Mouse (Mus musculus) lung, embryonic 16.5 days (tissue): Measurements from ENCODE around the gene Zfp280d. TPM values are rescaled to one million over a fixed set of nuclear protein-coding genes. Genes with fewer than 3 reads are reported as not detected.
"Not testable (repeated sequence)": the region's sequence is repeated elsewhere in the genome, so short reads cannot be mapped to it uniquely, and the experiment has no call there.

Experiments used
- ATAC-seq: fragments of 200-750 bp; cut with Nextera tagmentation; 2 replicates; pipeline ENCODE4 v1.8.0; 2017; ENCODE audit warnings: low read depth, mild to moderate bottlenecking, moderate library complexity
- H3K27ac ChIP-seq: fragments of 300-500 bp; sonication (generic); 2 replicates; pipeline ENCODE4 v1.5.1; 2014; ENCODE audit warnings: mild to moderate bottlenecking, control low read depth, low read length
- H3K27me3 ChIP-seq: fragments of 300-500 bp; sonication (generic); 2 replicates; pipeline ENCODE4 v1.6.1; 2014; ENCODE audit warnings: low read depth, low read length, mixed read lengths; ENCODE audit not compliant: control insufficient read depth, insufficient read depth
- H3K36me3 ChIP-seq: fragments of 300-500 bp; sonication (generic); 2 replicates; pipeline ENCODE4 v1.6.1; 2014; ENCODE audit warnings: low read length; ENCODE audit not compliant: control insufficient read depth, insufficient read depth
- H3K4me1 ChIP-seq: fragments of 300-500 bp; sonication (generic); replicated peaks from 2 replicates; pipeline ENCODE4 v1.6.1; 2014; ENCODE audit warnings: low read length, mixed read lengths; ENCODE audit not compliant: control insufficient read depth, insufficient read depth
- H3K4me2 ChIP-seq: fragments of 300-500 bp; sonication (generic); 2 replicates; pipeline ENCODE4 v1.6.1; 2014; ENCODE audit warnings: low read depth, low read length, control low read depth
- H3K4me3 ChIP-seq: fragments of 300-500 bp; sonication (generic); 2 replicates; pipeline ENCODE4 v1.5.1; 2014; ENCODE audit warnings: mild to moderate bottlenecking, low read length, control low read depth
- H3K9ac ChIP-seq: fragments of 300-500 bp; sonication (generic); 2 replicates; pipeline ENCODE4 v1.6.1; 2014; ENCODE audit warnings: low read length, control low read depth
- H3K9me3 ChIP-seq: fragments of 300-500 bp; sonication (generic); 2 replicates; pipeline ENCODE4 v1.6.1; 2016; ENCODE audit warnings: low read length; ENCODE audit not compliant: control insufficient read depth
- WGBS: fragments of 180-500 bp; shearing (Covaris S2); extraction: QIAGEN DNeasy Blood & Tissue Kit; methylation state at CpG from one replicate; pipeline ENCODE4 v1.1.7; 2014; 5-methylcytosine and 5-hydroxymethylcytosine counted together
- polyA plus RNA-seq: library from polyadenylated mRNA; unstranded; fragments of >200 nt; fragmentation: Nextera tagmentation; extraction: Ambion mirVana; gene quantifications from 2 replicates; pipeline ENCODE4 v1.2.1, GENCODE M21; 2015

Zfp280d gene
- polyA plus RNA-seq, 1 experiment from 2014 or later = 40.7 TPM

DNA sequence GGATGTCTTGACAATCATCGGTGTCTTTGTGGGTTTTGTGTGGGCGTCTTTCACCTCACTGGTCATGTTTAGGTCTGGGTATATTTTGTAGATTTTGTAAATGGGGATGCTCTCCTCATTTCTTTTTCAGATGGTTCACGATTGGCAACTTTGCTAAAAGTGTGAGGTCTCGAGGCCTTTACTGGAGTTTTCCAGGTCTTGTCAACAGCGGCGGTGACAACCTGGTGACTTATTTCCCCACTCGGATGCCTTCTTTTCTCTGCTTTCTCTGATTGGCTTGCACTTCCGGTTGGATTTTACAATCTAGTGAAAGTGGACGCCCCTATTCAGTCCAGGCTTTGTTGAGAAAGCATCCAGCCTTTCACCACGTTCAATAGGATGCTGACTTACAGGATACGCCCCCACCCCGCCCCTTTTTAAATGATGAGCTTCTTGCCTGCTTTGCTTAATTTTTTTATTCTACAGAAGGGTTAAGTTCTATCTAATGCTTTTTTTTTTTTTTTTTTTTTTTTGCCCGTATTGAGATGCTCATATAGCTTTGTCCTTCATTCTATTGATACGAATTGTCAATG lies 114.9 kb downstream of the Zfp280d start:
- Histone ChIP-seq H3K36me3 (no peaks in the 10 kb centered on the region), H3K27ac (no peak overlapping the region), H3K9me3 (no peaks in the 10 kb centered on the region), H3K4me3 (no peak overlapping the region), H3K4me2 (no peak overlapping the region), H3K9ac (no peak overlapping the region), H3K4me1 (no peaks in the 10 kb centered on the region), H3K27me3 (no peaks in the 10 kb centered on the region)
- ATAC-seq = no peak
- 70% methylated on average over 14 of the region's 14 CpGs for WGBS

DNA sequence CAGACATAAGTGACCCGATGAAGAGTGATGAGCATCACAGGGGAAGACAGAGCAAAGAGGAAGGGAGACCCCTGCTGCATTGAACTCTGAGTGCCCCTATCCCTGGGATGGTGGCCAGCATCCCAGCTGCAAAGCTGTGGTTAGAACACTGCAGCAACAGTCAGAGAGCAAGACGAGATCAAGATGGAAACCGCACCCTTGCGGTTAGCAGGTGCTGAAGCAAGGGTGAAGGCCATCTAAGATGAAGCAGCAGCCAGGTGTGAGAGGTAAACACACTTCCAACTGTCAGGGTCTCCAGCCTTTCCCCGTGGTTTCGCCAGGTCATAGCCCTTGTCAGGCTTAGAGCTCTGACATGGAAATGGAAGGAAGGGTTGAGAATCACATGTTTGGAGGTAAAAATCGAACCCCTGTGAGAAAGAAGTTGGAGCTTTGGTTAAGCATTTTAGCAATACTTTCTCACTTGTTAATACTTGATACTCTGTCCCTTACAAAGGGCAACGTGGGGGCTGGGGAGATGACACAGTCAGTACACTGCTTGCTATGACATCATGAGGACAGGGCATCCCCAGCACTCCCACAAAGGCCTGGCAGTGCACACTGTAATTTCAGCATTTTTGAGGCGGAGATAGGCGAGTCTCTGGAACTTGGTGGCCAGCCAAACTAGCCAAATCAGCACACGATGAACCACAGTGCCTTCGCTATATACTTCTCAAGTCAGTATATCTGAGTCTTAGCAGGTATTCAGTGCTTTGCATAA lies 115.8 kb downstream of the Zfp280d start:
- no peaks in the 10 kb centered on the region for H3K36me3 ChIP-seq
- no peak overlapping the region for H3K27ac ChIP-seq
- no peaks in the 10 kb centered on the region for H3K27me3 ChIP-seq
- WGBS = 78% methylated on average over 12 of the region's 12 CpGs
- no peak for ATAC-seq
- H3K4me3 ChIP-seq = no peak overlapping the region
- no peaks in the 10 kb centered on the region for H3K9me3 ChIP-seq
- no peak overlapping the region for H3K4me2 ChIP-seq
- H3K9ac ChIP-seq = no peak overlapping the region
- H3K4me1 ChIP-seq = no peaks in the 10 kb centered on the region

DNA sequence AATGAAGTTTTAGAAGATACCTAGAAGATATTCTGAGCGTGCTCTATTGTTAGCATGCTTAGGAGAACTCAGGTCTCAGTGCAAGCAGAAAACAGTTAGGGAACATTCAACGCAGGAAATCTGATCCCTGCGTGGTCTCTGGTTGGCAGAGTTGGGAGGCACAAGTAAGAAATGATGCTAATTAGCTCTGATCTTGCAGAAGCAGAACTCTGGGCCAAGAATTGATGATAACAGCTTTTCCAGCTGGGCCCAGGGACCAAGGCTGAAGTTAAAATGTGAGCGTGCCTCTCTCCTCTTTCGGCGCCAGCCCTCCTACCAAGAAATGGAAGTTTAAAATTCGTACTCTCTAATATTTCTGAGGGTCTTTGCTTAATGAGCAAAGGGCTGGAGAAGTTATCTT lies 118.0 kb downstream of the Zfp280d start:
- Histone ChIP-seq H3K27me3 (no peaks in the 10 kb centered on the region), H3K4me2 (no peak overlapping the region), H3K27ac (no peak overlapping the region), H3K4me1 (no peaks in the 10 kb centered on the region), H3K36me3 (no peaks in the 10 kb centered on the region), H3K9ac (no peak overlapping the region), H3K9me3 (no peaks in the 10 kb centered on the region), H3K4me3 (no peak overlapping the region)
- ATAC-seq = no peak
- 65% methylated on average over 7 of the region's 7 CpGs for WGBS

DNA sequence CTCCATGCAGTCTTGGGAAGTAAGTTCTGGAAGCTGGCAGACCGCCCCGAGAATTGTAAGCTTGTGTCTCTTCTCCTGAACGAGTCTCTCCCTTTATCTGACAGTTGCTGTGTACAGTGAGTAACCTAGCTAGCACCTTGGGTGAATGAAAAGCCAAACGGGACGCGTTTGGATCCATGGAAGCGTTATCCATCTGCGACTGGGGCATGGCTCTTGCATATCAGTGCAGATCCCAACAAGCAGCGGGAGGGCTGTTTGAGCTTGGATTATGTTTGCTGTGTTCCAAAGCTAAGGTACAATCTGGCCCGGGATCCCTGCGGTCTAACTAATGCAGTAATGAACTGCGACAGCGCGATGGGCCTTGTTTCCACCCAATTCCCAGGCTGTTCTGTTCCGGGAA lies 118.6 kb downstream of the Zfp280d start:
- no peak overlapping the region for H3K9ac ChIP-seq
- H3K4me2 ChIP-seq = no peak overlapping the region
- H3K9me3 ChIP-seq = no peaks in the 10 kb centered on the region
- ATAC-seq = no peak
- H3K27me3 ChIP-seq = no peaks in the 10 kb centered on the region
- no peak overlapping the region for H3K4me3 ChIP-seq
- 77% methylated on average over 15 of the region's 15 CpGs for WGBS
- no peaks in the 10 kb centered on the region for H3K36me3 ChIP-seq
- H3K4me1 ChIP-seq = no peaks in the 10 kb centered on the region
- H3K27ac ChIP-seq = no peak overlapping the region

DNA sequence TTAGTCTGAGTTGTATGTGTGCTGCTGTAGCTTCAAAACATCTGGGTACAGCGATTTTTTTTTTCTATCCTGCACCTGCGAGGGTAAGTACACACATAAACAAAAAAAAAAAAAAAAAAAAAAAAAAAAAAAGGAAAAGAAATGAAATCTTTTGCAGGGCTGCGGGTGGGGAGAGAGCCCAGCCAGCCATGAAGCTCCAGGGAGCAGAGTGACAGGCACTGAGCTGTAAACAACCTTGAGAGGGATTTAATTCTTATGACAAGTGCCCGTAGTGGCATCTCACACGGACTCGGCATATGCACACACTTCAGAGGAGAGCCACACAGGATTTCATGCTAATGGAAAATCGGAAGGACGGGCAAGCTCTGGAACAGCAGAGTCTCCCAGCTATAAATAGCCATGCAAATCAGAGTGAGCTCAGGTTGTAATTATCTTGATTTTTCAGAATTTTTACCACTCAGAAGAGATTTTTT lies 119.2 kb downstream of the Zfp280d start:
- H3K9me3 ChIP-seq = no peaks in the 10 kb centered on the region
- H3K27me3 ChIP-seq = no peaks in the 10 kb centered on the region
- H3K27ac ChIP-seq = no peak overlapping the region
- H3K4me2 ChIP-seq = no peak overlapping the region
- no peak overlapping the region for H3K4me3 ChIP-seq
- no peak overlapping the region for H3K9ac ChIP-seq
- H3K36me3 ChIP-seq = no peaks in the 10 kb centered on the region
- 62% methylated on average over 8 of the region's 8 CpGs for WGBS
- no peak for ATAC-seq
- H3K4me1 ChIP-seq = no peaks in the 10 kb centered on the region

DNA sequence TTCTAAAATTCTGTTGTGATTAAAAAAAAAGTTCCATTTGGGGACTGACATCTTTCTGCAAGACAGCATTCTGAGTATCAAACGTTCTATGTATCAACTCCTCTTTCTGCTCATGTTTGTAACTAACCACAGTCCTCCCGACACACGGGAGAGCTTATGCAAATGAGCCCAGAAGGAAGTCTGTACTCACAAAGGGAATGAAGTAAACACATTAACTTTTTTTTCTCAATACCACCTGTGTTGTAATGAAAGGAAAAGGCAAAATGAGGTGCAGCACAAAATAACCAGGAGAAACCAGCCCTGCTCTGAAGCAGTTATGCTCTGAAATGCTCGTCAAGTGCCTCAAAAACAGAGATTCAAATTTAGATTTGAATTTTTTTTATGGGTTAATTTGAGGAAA lies 125.5 kb downstream of the Zfp280d start:
- WGBS = 45% methylated on average over 4 of the region's 4 CpGs
- no peaks in the 10 kb centered on the region for H3K27me3 ChIP-seq
- H3K36me3 ChIP-seq = no peaks in the 10 kb centered on the region
- no peak overlapping the region for H3K4me2 ChIP-seq
- no peak overlapping the region for H3K4me3 ChIP-seq
- H3K9ac ChIP-seq = no peak overlapping the region
- no peaks in the 10 kb centered on the region for H3K9me3 ChIP-seq
- no peak overlapping the region for H3K27ac ChIP-seq
- ATAC-seq = no peak
- H3K4me1 ChIP-seq = no peaks in the 10 kb centered on the region

DNA sequence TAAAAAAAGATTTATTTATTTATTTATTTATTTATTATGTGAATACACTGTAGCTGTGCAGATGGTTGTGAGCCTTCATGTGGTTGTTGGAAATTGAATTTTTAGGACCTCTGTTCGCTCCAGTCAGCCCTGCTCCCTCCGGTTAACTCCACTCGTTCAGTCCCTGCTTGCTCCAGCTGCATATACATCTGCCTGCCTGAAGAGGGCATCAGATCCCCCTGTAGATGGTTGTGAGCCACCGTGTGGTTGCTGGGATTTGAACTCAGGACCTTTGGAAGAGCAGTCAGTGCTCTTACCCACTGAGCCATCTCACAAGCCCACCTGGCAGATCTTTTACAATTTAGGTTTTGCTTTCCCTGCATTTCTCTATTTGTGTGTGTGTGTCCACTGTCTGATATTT lies 127.1 kb downstream of the Zfp280d start:
- H3K4me1 ChIP-seq, H3K9me3 ChIP-seq, H3K36me3 ChIP-seq, H3K27me3 ChIP-seq, H3K27ac ChIP-seq, ATAC-seq, H3K4me2 ChIP-seq, H3K4me3 ChIP-seq, H3K9ac ChIP-seq: not testable (repeated sequence)
- WGBS = 73% methylated on average over 4 of the region's 4 CpGs

DNA sequence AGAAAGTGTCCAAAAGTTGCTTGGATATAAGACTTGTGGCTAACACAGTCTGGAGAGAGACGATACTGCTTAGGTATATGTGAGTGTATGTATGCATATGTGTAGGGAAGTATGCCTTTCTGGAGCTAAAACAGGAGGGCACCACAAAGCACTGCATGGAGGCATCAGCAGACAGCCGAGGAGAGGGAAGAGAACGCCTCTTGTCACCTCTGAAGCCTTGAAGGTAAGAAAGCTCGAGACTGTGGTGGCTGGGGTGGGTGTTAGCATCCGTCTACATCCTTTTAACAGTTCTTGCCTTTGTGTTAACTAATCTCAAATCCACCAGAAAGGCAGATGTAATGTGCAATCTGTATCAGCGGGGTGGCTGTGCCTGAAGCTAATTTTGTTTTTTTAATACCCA lies 128.8 kb downstream of the Zfp280d start:
- Histone ChIP-seq H3K27ac (no peak overlapping the region), H3K9me3 (no peaks in the 10 kb centered on the region), H3K27me3 (no peaks in the 10 kb centered on the region), H3K4me2 (no peak overlapping the region), H3K4me3 (no peak overlapping the region), H3K36me3 (no peaks in the 10 kb centered on the region), H3K9ac (no peak overlapping the region), H3K4me1 (no peaks in the 10 kb centered on the region; the same call in 1 of the 2 replicates)
- WGBS = 71% methylated on average over 6 of the region's 6 CpGs
- ATAC-seq = no peak

DNA sequence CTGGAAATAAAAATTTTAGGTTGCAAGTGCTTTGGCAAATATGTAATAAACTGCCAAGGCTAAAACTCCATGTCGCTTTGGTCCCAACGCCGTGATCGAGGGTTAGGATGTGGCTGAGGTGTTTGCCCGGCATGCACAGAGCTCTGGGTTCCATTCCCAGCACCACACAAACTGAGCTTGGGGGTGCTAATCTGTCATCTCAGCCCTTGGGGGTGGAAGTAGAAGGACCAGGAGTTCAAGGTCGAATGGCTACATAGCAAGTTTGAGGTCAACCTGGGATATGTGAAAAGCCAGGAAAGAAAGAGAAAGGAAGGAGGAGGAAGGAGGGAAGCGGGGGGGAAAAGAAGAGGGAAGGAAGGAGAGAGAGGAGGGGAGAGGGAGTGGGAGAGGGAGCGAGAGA lies 129.8 kb downstream of the Zfp280d start:
- Histone ChIP-seq H3K9ac (no peak overlapping the region), H3K36me3 (no peaks in the 10 kb centered on the region), H3K4me2 (no peak overlapping the region), H3K27me3 (no peaks in the 10 kb centered on the region), H3K9me3 (no peaks in the 10 kb centered on the region), H3K27ac (no peak overlapping the region), H3K4me1 (no peaks in the 10 kb centered on the region; the same call in 1 of the 2 replicates), H3K4me3 (no peak overlapping the region)
- 82% methylated on average over 8 of the region's 8 CpGs for WGBS
- ATAC-seq = no peak
